Comparison of ENCODE assay signal across 8 mouse cellular contexts in the genomic region with DNA sequence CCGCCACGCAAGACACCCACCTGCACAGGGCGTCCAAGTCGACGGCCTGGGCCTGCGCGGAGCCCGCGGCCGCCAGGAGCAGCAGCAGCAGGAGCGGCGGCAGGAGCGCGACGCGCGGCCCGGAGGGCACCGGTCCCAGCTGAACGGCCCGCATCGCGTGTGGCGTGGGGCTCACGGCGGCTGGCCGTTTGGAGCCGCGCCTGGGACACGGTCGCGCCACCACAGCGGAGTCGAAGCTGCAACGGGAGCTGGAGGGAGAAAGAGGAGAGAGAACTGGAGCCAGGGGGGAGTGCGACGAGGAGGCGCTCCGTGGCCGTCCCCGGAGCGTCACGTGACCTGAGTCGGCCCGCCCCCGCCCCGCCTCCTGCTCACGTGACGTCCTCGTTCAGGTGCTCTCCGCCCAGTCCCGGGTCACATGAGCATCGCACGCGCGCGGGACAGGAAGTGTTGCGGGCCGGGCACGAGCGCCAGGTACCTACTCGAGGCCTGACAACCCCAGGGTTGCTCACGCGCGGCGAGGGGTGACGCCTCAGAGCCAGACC. TPM values are rescaled to one million over a fixed set of nuclear protein-coding genes. Genes with fewer than 3 reads are reported as not detected.
DNase-seq lines count a peak whose midpoint lies in the region; ATAC-seq and TF ChIP-seq lines count a peak whose summit lies in the region.

Gene Igf2r, minus strand, starts transcription at position 285 of the 542 bp plus-strand sequence.

- TF ChIP-seq EP300 in CH12.LX (IDR thresholded peaks at IDR 0.05; ENCODE audit: low read length), result no peak
- TF ChIP-seq EP300 in liver, postnatal 0 days (IDR thresholded peaks at IDR 0.05; ENCODE audit: low read depth), result no peak

- dilution Hi-C loops in CH12.LX (cut with MboI; ENCODE audit: extremely low pct_ligation_motif_present, extremely low pct_unique_long_range_greater_than_20kb, low sequenced_read_pairs), result no loop called here

- H3K9me3 ChIP-seq in CH12.LX (replicated peaks; ENCODE audit: low read length), result peaks cover 23% of the 10 kb centered on the region
- no peaks in the 10 kb centered on the region for H3K9me3 ChIP-seq in forebrain, embryonic 14.5 days (replicated peaks; ENCODE audit: control insufficient read depth, low read length)
- H3K9me3 ChIP-seq in liver, postnatal 0 days (ENCODE audit: low read length), result no peaks in the 10 kb centered on the region
- no peaks in the 10 kb centered on the region for H3K9me3 ChIP-seq in neural tube, embryonic 14.5 days (ENCODE audit: control insufficient read depth, low read length)

- H3K9ac ChIP-seq in CH12.LX (ENCODE audit: insufficient read depth, low read depth), result peak within 1 kb of the TSS; percentile 57
- H3K9ac ChIP-seq in forebrain, embryonic 14.5 days (ENCODE audit: low read length), result peak within 1 kb of the TSS; percentile 88
- peak within 1 kb of the TSS; percentile 83 for H3K9ac ChIP-seq in liver, postnatal 0 days (replicated peaks)
- H3K9ac ChIP-seq in neural tube, embryonic 14.5 days (replicated peaks; ENCODE audit: low read depth, low read length), result peak within 1 kb of the TSS; percentile 79

- no peak for TF ChIP-seq CTCF in CH12.LX (conservative IDR thresholded peaks at IDR 0.05 in 1 of 2, IDR thresholded peaks at IDR 0.05 in 1 of 2; ENCODE audit: low read depth in 2 of 2, low read length in 2 of 2)
- TF ChIP-seq CTCF in liver, postnatal 0 days (IDR thresholded peaks at IDR 0.05; ENCODE audit: low read depth), result no peak
- TF ChIP-seq CTCF in testis, adult 2 months (IDR thresholded peaks at IDR 0.05; ENCODE audit: control insufficient read depth, insufficient read depth, insufficient replicate concordance, low read depth, low read length), result no peak

- intact Hi-C loops in heart, postnatal 14 days (cut with DNase I), result no loop called here

- peak within 1 kb of the TSS; percentile 41; the same call in 1 of the 2 replicates for H3K4me2 ChIP-seq in CH12.LX (ENCODE audit: insufficient read depth, low read depth, poor library complexity, severe bottlenecking)
- peak within 1 kb of the TSS; percentile 89 for H3K4me2 ChIP-seq in forebrain, embryonic 14.5 days (ENCODE audit: low read length)
- peak within 1 kb of the TSS; percentile 90 for H3K4me2 ChIP-seq in liver, postnatal 0 days (ENCODE audit: low read depth, low read length)
- H3K4me2 ChIP-seq in neural tube, embryonic 14.5 days (ENCODE audit: low read depth, low read length), result peak within 1 kb of the TSS; percentile 70

- H3K4me1 ChIP-seq in CH12.LX (ENCODE audit: control insufficient read depth in 1 of 2, insufficient read depth in 2 of 2), result peaks cover 3 to 31% of the 10 kb centered on the region in 2 experiments
- peaks cover 15% of the 10 kb centered on the region for H3K4me1 ChIP-seq in forebrain, embryonic 14.5 days (ENCODE audit: control insufficient read depth, insufficient read depth, low read length)
- H3K4me1 ChIP-seq in liver, postnatal 0 days (ENCODE audit: insufficient read depth), result peaks cover 20% of the 10 kb centered on the region
- peaks cover 17% of the 10 kb centered on the region for H3K4me1 ChIP-seq in neural tube, embryonic 14.5 days (ENCODE audit: control insufficient read depth, insufficient read depth, low read length)
- peaks cover 8% of the 10 kb centered on the region for H3K4me1 ChIP-seq in testis, adult 2 months (ENCODE audit: control insufficient read depth, insufficient read depth, low read length)

- peaks cover 37% of the 10 kb centered on the region for H3K79me2 ChIP-seq in CH12.LX (replicated peaks; ENCODE audit: control insufficient read depth, extremely low read depth, insufficient read depth, poor library complexity, severe bottlenecking)

- 3% methylated on average over 66 of the region's 67 CpGs for WGBS in forebrain, embryonic 14.5 days
- 48% methylated on average over 66 of the region's 67 CpGs for WGBS in liver, postnatal 0 days (ENCODE audit: insufficient replicate concordance)
- WGBS in neural tube, embryonic 14.5 days, result 8% methylated on average over 66 of the region's 67 CpGs

- no peak for TF ChIP-seq POLR2A in CH12.LX (IDR thresholded peaks at IDR 0.05; ENCODE audit: low read depth, low read length)
- TF ChIP-seq POLR2A in testis, adult 2 months (IDR thresholded peaks at IDR 0.05; ENCODE audit: control insufficient read depth, low read depth, low read length), result no peak

- H3K4me3 ChIP-seq in CH12.LX (replicated peaks in 1 of 3; ENCODE audit: low read depth in 2 of 3, low read length in 2 of 3, poor library complexity in 1 of 3), result peak within 1 kb of the TSS; percentile 57 to 82 (median 62)
- H3K4me3 ChIP-seq in forebrain, embryonic 14.5 days (ENCODE audit: low read depth, low read length), result peak within 1 kb of the TSS; percentile 86
- H3K4me3 ChIP-seq in liver, postnatal 0 days (ENCODE audit: low read depth, low read length), result peak within 1 kb of the TSS; percentile 74
- H3K4me3 ChIP-seq in neural tube, embryonic 14.5 days (ENCODE audit: low read depth, low read length), result peak within 1 kb of the TSS; percentile 84
- H3K4me3 ChIP-seq in testis, adult 2 months (ENCODE audit: control insufficient read depth, low read depth, low read length), result peak within 1 kb of the TSS; percentile 86

- in situ Hi-C loops in CH12.LX (cut with MboI; ENCODE audit: low pct_ligation_motif_present, low pct_unique_long_range_greater_than_20kb, low sequenced_read_pairs), result loop anchor here (25.0 kb wide), 1 partner anchor 607 kb away; no protein-coding TSS in a partner anchor

- ATAC-seq in cerebellum, adult (ENCODE audit: insufficient number of reproducible peaks, low FRiP score, low TSS enrichment), result peak; percentile 80
- ATAC-seq in forebrain, embryonic 14.5 days, result peak; percentile 94
- peak; percentile 91 for ATAC-seq in liver, postnatal 0 days
- peak; percentile 95 for ATAC-seq in neural tube, embryonic 14.5 days (ENCODE audit: low read depth)

- H3K36me3 ChIP-seq in CH12.LX (replicated peaks in 1 of 2; ENCODE audit: control insufficient read depth in 1 of 2, insufficient read depth in 1 of 2, low read length in 1 of 2), result peaks cover 10 to 71% of the 10 kb centered on the region in 2 experiments
- no peaks in the 10 kb centered on the region for H3K36me3 ChIP-seq in forebrain, embryonic 14.5 days (ENCODE audit: control insufficient read depth, insufficient read depth, low read length)
- H3K36me3 ChIP-seq in liver, postnatal 0 days (replicated peaks; ENCODE audit: insufficient read depth, low read length), result 0 out of 2 replicates have a peak, but pooled peaks cover 3% of the 10 kb centered on the region
- H3K36me3 ChIP-seq in neural tube, embryonic 14.5 days (ENCODE audit: control insufficient read depth, insufficient read depth, low read length), result no peaks in the 10 kb centered on the region
- H3K36me3 ChIP-seq in testis, adult 2 months (ENCODE audit: control insufficient read depth, insufficient read depth, low read length), result no peaks in the 10 kb centered on the region

- TF ChIP-seq RAD21 in CH12.LX (IDR thresholded peaks at IDR 0.05; ENCODE audit: low read depth, low read length), result no peak

- H3K27me3 ChIP-seq in CH12.LX (replicated peaks), result no peaks in the 10 kb centered on the region
- no peaks in the 10 kb centered on the region for H3K27me3 ChIP-seq in forebrain, embryonic 14.5 days (replicated peaks; ENCODE audit: control insufficient read depth, insufficient read depth, low read length)
- H3K27me3 ChIP-seq in liver, postnatal 0 days (ENCODE audit: insufficient read depth, low read length), result no peaks in the 10 kb centered on the region
- H3K27me3 ChIP-seq in neural tube, embryonic 14.5 days (ENCODE audit: control insufficient read depth, insufficient read depth, low read length), result no peaks in the 10 kb centered on the region
- H3K27me3 ChIP-seq in testis, adult 2 months (ENCODE audit: control insufficient read depth, insufficient read depth, low read length), result no peaks in the 10 kb centered on the region

- peak within 1 kb of the TSS; percentile 35 for H3K27ac ChIP-seq in CH12.LX (ENCODE audit: insufficient read depth, low read depth)
- peak within 1 kb of the TSS; percentile 68; the same call in 1 of the 2 replicates for H3K27ac ChIP-seq in forebrain, embryonic 14.5 days (ENCODE audit: low read depth, low read length)
- peak within 1 kb of the TSS; percentile 77 for H3K27ac ChIP-seq in liver, postnatal 0 days (ENCODE audit: low read depth)
- H3K27ac ChIP-seq in neural tube, embryonic 14.5 days (ENCODE audit: low read depth, low read length), result peak within 1 kb of the TSS; percentile 76
- peak within 1 kb of the TSS; percentile 54 for H3K27ac ChIP-seq in testis, adult 2 months (ENCODE audit: control insufficient read depth, insufficient read depth, low read depth, low read length)

- DNase-seq in CH12.LX (ENCODE audit: extremely low read depth), result peak; percentile 56
- DNase-seq in forebrain, embryonic 14.5 days (ENCODE audit: low spot score), result peak; percentile 94
- peak; percentile 77 to 80 for DNase-seq in heart, postnatal 14 days
- DNase-seq in layer of hippocampus, adult 11-12 months (ENCODE audit: low spot score), result peak; percentile 83
- peak; percentile 91 for DNase-seq in liver, postnatal 0 days

TF ChIP-seq in CH12.LX, 34 proteins besides CTCF, POLR2A, EP300 and RAD21 (continues in another document):
- TF ChIP-seq IRF4 (IDR thresholded peaks at IDR 0.05; ENCODE audit: low read depth, low read length) (no peak), ETS1 (conservative IDR thresholded peaks at IDR 0.05; ENCODE audit: low read depth, low read length) (0 out of 2 replicates have a peak, but pooled peaks have one; percentile 18), ELF1 (IDR thresholded peaks at IDR 0.05; ENCODE audit: low read depth, low read length) (peak; percentile 68), MXI1 (IDR thresholded peaks at IDR 0.05; ENCODE audit: low read depth, low read length) (no peak), E2F4 (IDR thresholded peaks at IDR 0.05; ENCODE audit: insufficient replicate concordance, low read depth, low read length) (no peak), JUND (conservative IDR thresholded peaks at IDR 0.05; ENCODE audit: low read depth, low read length) (no peak), CHD2 (IDR thresholded peaks at IDR 0.05; ENCODE audit: low read length) (no peak), HCFC1 (IDR thresholded peaks at IDR 0.05; ENCODE audit: low read depth, low read length) (0 out of 2 replicates have a peak, but pooled peaks have one; percentile 15), BHLHE40 (IDR thresholded peaks at IDR 0.05; ENCODE audit: low read depth, low read length) (peak; percentile 96), USF1 (IDR thresholded peaks at IDR 0.05; ENCODE audit: low read depth, low read length) (peak; percentile 95), SIN3A (IDR thresholded peaks at IDR 0.05; ENCODE audit: low read length) (peak; percentile 36; the same call in 1 of the 2 replicates)

RNA-seq across cellular contexts. Expression of gene Igf2r, which starts in this region (rescaled TPM):
- total RNA-seq in CH12.LX (2012; rRNA removed), result 57.5 and 61.8 TPM in 2 replicates
- 25.6 and 27.8 TPM in 2 replicates for total RNA-seq in CH12.LX (2014; rRNA removed)
- polyA plus RNA-seq in CH12.LX (2012; ENCODE audit: insufficient read length, low read depth), result 32.3 and 34.6 TPM in 2 replicates
- 9.6 and 10.9 TPM in 2 replicates for polyA plus RNA-seq in forebrain, embryonic 14.5 days (2014; fragmentation: Nextera tagmentation; extraction: Ambion mirVana)
- total RNA-seq in heart, postnatal 14 days (2021), result 100 to 1,000 TPM; 131 to 132 TPM
- 4.5 and 6.5 TPM in 2 replicates for polyA plus RNA-seq in liver, postnatal 0 days (2015; fragmentation: Nextera tagmentation; extraction: Ambion mirVana)
- 9.6 and 14.8 TPM in 2 replicates for polyA plus RNA-seq in neural tube, embryonic 14.5 days (2014; fragmentation: Nextera tagmentation; extraction: Ambion mirVana)
- 3.8 and 4.8 TPM in 2 replicates for polyA plus RNA-seq in testis, adult 2 months (2012; rRNA removed)

Comparison
In these comparisons a context has a peak if more than half of its experiments do, and no peak if none do; other contexts are left out.
1. Peak in every context shown above with its lines: DNase-seq, ATAC-seq, H3K4me3 ChIP-seq and H3K27ac ChIP-seq.